In genomic region chr9:118881281-118881945, GRCm38 (mm10) we compare ENCODE assay signal across 9 mouse cellular contexts. TPM values are rescaled to one million over a fixed set of nuclear protein-coding genes. Genes with fewer than 3 reads are reported as not detected.
A peak's percentile ranks its signal among the peaks of the same experiment; 100 is the strongest.
DNase-seq lines count a peak whose midpoint lies in the region; ATAC-seq and TF ChIP-seq lines count a peak whose summit lies in the region.
"Had no signal": no experiment of that assay in that cellular context is flagged by ENCODE, and none has a peak within 500 bp of the region (broad histone marks: within the 10 kb centered on the region; RNA-seq: fewer than 3 reads in every experiment).

No protein-coding gene starts in this region.

- WGBS in lung, embryonic 14.5 days: 75% methylated on average over 7 of the region's 7 CpGs
- 77% methylated on average over 7 of the region's 7 CpGs for WGBS in forebrain, embryonic 13.5 days

- ATAC-seq in lung, embryonic 14.5 days (ENCODE audit: insufficient read depth): no peak
- no peak for ATAC-seq in forebrain, embryonic 13.5 days

- H3K36me3 ChIP-seq in lung, embryonic 14.5 days (ENCODE audit: insufficient read depth): peaks cover 9% of the 10 kb centered on the region; the same call in 1 of the 2 replicates
- no peaks in the 10 kb centered on the region for H3K36me3 ChIP-seq in forebrain, embryonic 13.5 days (ENCODE audit: poor library complexity, severe bottlenecking)

- peak; percentile 13 for DNase-seq in embryo, embryonic 11 days
- no peak for DNase-seq in embryo, embryonic 10.5 days (ENCODE audit: low spot score)
- peak; percentile 53 for DNase-seq in 416B (ENCODE audit: low read depth)
- DNase-seq in c-Kit-positive CD71-positive TER-119-negative erythroid progenitor cells, embryonic 14.5 days (ENCODE audit: low read depth): peak; percentile 9
- DNase-seq in lung, embryonic 14.5 days: peak; percentile 54
- no peak for DNase-seq in left cerebral cortex, postnatal 36 days (ENCODE audit: low spot score in 2 of 2)
- DNase-seq in left cerebral cortex, postnatal 14 days (ENCODE audit: low spot score in 2 of 2): no peak

- no peaks in the 10 kb centered on the region for H3K4me1 ChIP-seq in lung, embryonic 14.5 days (ENCODE audit: insufficient read depth)
- no peaks in the 10 kb centered on the region for H3K4me1 ChIP-seq in forebrain, embryonic 13.5 days

- no peak overlapping the region for H3K27ac ChIP-seq in lung, embryonic 14.5 days (ENCODE audit: low read depth)
- no peak overlapping the region for H3K27ac ChIP-seq in forebrain, embryonic 13.5 days
- H3K27ac ChIP-seq: limb, embryonic 13.5 days had no signal

- TF ChIP-seq CTCF in lung, embryonic 14.5 days (IDR thresholded peaks at IDR 0.05; ENCODE audit: low read depth): peak; percentile 65

- no peak overlapping the region for H3K9ac ChIP-seq in lung, embryonic 14.5 days
- H3K9ac ChIP-seq in forebrain, embryonic 13.5 days: no peak overlapping the region
- H3K9ac ChIP-seq: limb, embryonic 13.5 days had no signal

- no peak overlapping the region for H3K4me2 ChIP-seq in lung, embryonic 14.5 days
- H3K4me2 ChIP-seq in forebrain, embryonic 13.5 days: no peak overlapping the region
- H3K4me2 ChIP-seq: limb, embryonic 13.5 days had no signal

- H3K4me3 ChIP-seq in lung, embryonic 14.5 days (ENCODE audit: low read depth, low read length): no peak overlapping the region
- no peak overlapping the region for H3K4me3 ChIP-seq in forebrain, embryonic 13.5 days
- H3K4me3 ChIP-seq: limb, embryonic 13.5 days had no signal

- intact Hi-C loops in left cerebral cortex, postnatal 36 days (cut with DNase I): no loop called here
- intact Hi-C loops in left cerebral cortex, postnatal 14 days (cut with DNase I): no loop called here

- H3K27me3 ChIP-seq in lung, embryonic 14.5 days (ENCODE audit: insufficient read depth, low read length): no peaks in the 10 kb centered on the region
- H3K27me3 ChIP-seq in forebrain, embryonic 13.5 days: no peaks in the 10 kb centered on the region
- H3K27me3 ChIP-seq: limb, embryonic 13.5 days had no signal

- no peaks in the 10 kb centered on the region for H3K9me3 ChIP-seq in lung, embryonic 14.5 days (ENCODE audit: low read depth, low read length)
- no peaks in the 10 kb centered on the region for H3K9me3 ChIP-seq in forebrain, embryonic 13.5 days (replicated peaks)
- H3K9me3 ChIP-seq: limb, embryonic 13.5 days had no signal

RNA-seq across cellular contexts. Expression of gene Ctdspl, which starts 44.8 kb away (rescaled TPM):
- 20.1 and 22.9 TPM in 2 replicates for polyA plus RNA-seq in lung, embryonic 14.5 days (2014; fragmentation: Nextera tagmentation; extraction: Ambion mirVana)
- total RNA-seq in left cerebral cortex, postnatal 36 days (2021): 10 to 100 TPM; 34.4 to 38.3 TPM
- 6.8 and 8.0 TPM in 2 replicates for polyA plus RNA-seq in forebrain, embryonic 13.5 days (2015; fragmentation: Nextera tagmentation; extraction: Ambion mirVana)
- 10 to 100 TPM; 31.5 to 36.6 TPM for total RNA-seq in left cerebral cortex, postnatal 14 days (2021)

Comparison
In these comparisons a context has a peak if more than half of its experiments do, and no peak if none do; other contexts are left out.
1. DNase-seq: peak in embryo, embryonic 11 days (single experiment), 416B (single experiment), c-Kit-positive CD71-positive TER-119-negative erythroid progenitor cells, embryonic 14.5 days (single experiment) and lung, embryonic 14.5 days (single experiment); none in embryo, embryonic 10.5 days (single experiment), left cerebral cortex, postnatal 36 days (0 of 2) and left cerebral cortex, postnatal 14 days (0 of 2).